Mouse (Mus musculus) thymus, adult 2 months (tissue): ENCODE measurements around the gene Safb. TPM values are rescaled to one million over a fixed set of nuclear protein-coding genes. Genes with fewer than 3 reads are reported as not detected.

Source experiments
- DNase-seq: peaks from one replicate; pipeline ENCODE4 v3.0.0; 2021
- H3K27ac ChIP-seq: fragments of 200-500 bp; 2 replicates; pipeline ENCODE4 v1.5.1; 2012; ENCODE audit warnings: low read length, control low read depth; ENCODE audit not compliant: control insufficient read depth, insufficient read depth
- H3K27me3 ChIP-seq: fragments of 200-500 bp; 2 replicates; pipeline ENCODE4 v1.6.1; 2012; ENCODE audit warnings: mild to moderate bottlenecking, low read length, moderate library complexity, mixed read lengths; ENCODE audit not compliant: control insufficient read depth, insufficient read depth
- H3K36me3 ChIP-seq: fragments of 200-500 bp; 2 replicates; pipeline ENCODE4 v1.6.1; 2012; ENCODE audit warnings: mild to moderate bottlenecking, low read length, moderate library complexity; ENCODE audit not compliant: control insufficient read depth, insufficient read depth
- H3K4me1 ChIP-seq: fragments of 200-500 bp; replicated peaks from 2 replicates; pipeline ENCODE4 v1.6.1; 2012; ENCODE audit warnings: low read length; ENCODE audit not compliant: control insufficient read depth, insufficient read depth
- H3K4me3 ChIP-seq: fragments of 200-500 bp; 2 replicates; pipeline ENCODE4 v1.5.1; 2012; ENCODE audit warnings: mild to moderate bottlenecking, low read length, control low read depth, moderate library complexity; ENCODE audit not compliant: control insufficient read depth, insufficient read depth
- CTCF ChIP-seq: fragments of 200-500 bp; IDR thresholded peaks from 2 replicates; pipeline ENCODE4 v1.5.1; 2012; ENCODE audit warnings: mild to moderate bottlenecking, control low read depth, low read length, moderate library complexity, borderline replicate concordance; ENCODE audit not compliant: control insufficient read depth, poor library complexity, insufficient read depth; ENCODE audit errors: extremely low read depth
- POLR2A ChIP-seq: fragments of 200-500 bp; IDR thresholded peaks from 2 replicates; pipeline ENCODE4 v1.6.1; 2012; ENCODE audit warnings: mild to moderate bottlenecking, low read length, control low read depth, moderate library complexity; ENCODE audit not compliant: control insufficient read depth, poor library complexity, insufficient read depth; ENCODE audit errors: extremely low read depth
- WGBS: fragments of 180-500 bp; shearing (Covaris S2); methylation state at CpG from one replicate; pipeline ENCODE4 v1.1.7; 2018; 5-methylcytosine and 5-hydroxymethylcytosine counted together
- polyA plus RNA-seq: library from polyadenylated mRNA; depleted of rRNA; stranded (reverse); fragments of >200 nt; gene quantifications from 2 replicates; pipeline ENCODE4 v1.2.3, GENCODE M21; 2012

Gene Safb
- polyA plus RNA-seq, 1 experiment: 222 TPM

GRCm38 (mm10) chr17:56548605-56549105, 36.0 kb upstream of the Safb start:
- no peaks in the 10 kb centered on the region for H3K36me3 ChIP-seq
- no peak overlapping the region for H3K4me3 ChIP-seq
- WGBS: 80% methylated on average over 4 of the region's 4 CpGs
- TF ChIP-seq POLR2A (no peak), CTCF (no peak)
- H3K4me1 ChIP-seq: no peaks in the 10 kb centered on the region
- no peak overlapping the region for H3K27ac ChIP-seq
- H3K27me3 ChIP-seq: no peaks in the 10 kb centered on the region
- DNase-seq: no peak

GRCm38 (mm10) chr17:56550784-56551475, 33.7 kb upstream of the Safb start:
- TF ChIP-seq CTCF: no peak
- no peak for TF ChIP-seq POLR2A
- no peak overlapping the region for H3K27ac ChIP-seq
- DNase-seq: no peak
- no peaks in the 10 kb centered on the region for H3K36me3 ChIP-seq
- WGBS: 94% methylated on average over 12 of the region's 12 CpGs
- H3K27me3 ChIP-seq: no peaks in the 10 kb centered on the region
- no peaks in the 10 kb centered on the region for H3K4me1 ChIP-seq
- no peak overlapping the region for H3K4me3 ChIP-seq

GRCm38 (mm10) chr17:56551841-56552581, 32.6 kb upstream of the Safb start:
- TF ChIP-seq CTCF (no peak), POLR2A (no peak)
- Histone ChIP-seq H3K36me3 (no peaks in the 10 kb centered on the region), H3K27me3 (no peaks in the 10 kb centered on the region), H3K4me3 (no peak overlapping the region), H3K27ac (no peak overlapping the region), H3K4me1 (no peaks in the 10 kb centered on the region)
- WGBS: 93% methylated on average over 6 of the region's 6 CpGs
- no peak for DNase-seq

- no peak overlapping the region for H3K27ac ChIP-seq
- DNase-seq: peak; percentile 73
- no peaks in the 10 kb centered on the region for H3K4me1 ChIP-seq
- H3K27me3 ChIP-seq: no peaks in the 10 kb centered on the region
- H3K4me3 ChIP-seq: no peak overlapping the region
- TF ChIP-seq CTCF: peak; percentile 94; the same call in 1 of the 2 replicates
- no peak for TF ChIP-seq POLR2A
- no peaks in the 10 kb centered on the region for H3K36me3 ChIP-seq
- 74% methylated on average over 5 of the region's 5 CpGs for WGBS
Observed at GRCm38 (mm10) chr17:56552781-56553363, 31.8 kb upstream of the Safb start.

GRCm38 (mm10) chr17:56554122-56554551, 30.5 kb upstream of the Safb start, which contains the start of gene Gm20219:
TSS of gene Gm20219 (minus strand) at chr17:56554387.
- DNase-seq: no peak
- 87% methylated on average over 20 of the region's 20 CpGs for WGBS
- Histone ChIP-seq H3K27ac (no peak within 1 kb of the TSS), H3K4me1 (no peaks in the 10 kb centered on the region), H3K4me3 (no peak within 1 kb of the TSS), H3K27me3 (no peaks in the 10 kb centered on the region), H3K36me3 (no peaks in the 10 kb centered on the region)
- TF ChIP-seq CTCF (no peak), POLR2A (no peak)

GRCm38 (mm10) chr17:56558448-56558847, 26.2 kb upstream of the Safb start:
- Histone ChIP-seq H3K4me1 (no peaks in the 10 kb centered on the region), H3K36me3 (peaks cover 25% of the 10 kb centered on the region), H3K27ac (no peak overlapping the region), H3K4me3 (no peak overlapping the region), H3K27me3 (no peaks in the 10 kb centered on the region)
- WGBS: 13% methylated on average over 3 of the region's 3 CpGs
- peak; percentile 72 for DNase-seq
- no peak for TF ChIP-seq POLR2A
- peak; percentile 86; the same call in 1 of the 2 replicates for TF ChIP-seq CTCF
